8 mouse cellular contexts compared by ENCODE assay signal in the genomic region with DNA sequence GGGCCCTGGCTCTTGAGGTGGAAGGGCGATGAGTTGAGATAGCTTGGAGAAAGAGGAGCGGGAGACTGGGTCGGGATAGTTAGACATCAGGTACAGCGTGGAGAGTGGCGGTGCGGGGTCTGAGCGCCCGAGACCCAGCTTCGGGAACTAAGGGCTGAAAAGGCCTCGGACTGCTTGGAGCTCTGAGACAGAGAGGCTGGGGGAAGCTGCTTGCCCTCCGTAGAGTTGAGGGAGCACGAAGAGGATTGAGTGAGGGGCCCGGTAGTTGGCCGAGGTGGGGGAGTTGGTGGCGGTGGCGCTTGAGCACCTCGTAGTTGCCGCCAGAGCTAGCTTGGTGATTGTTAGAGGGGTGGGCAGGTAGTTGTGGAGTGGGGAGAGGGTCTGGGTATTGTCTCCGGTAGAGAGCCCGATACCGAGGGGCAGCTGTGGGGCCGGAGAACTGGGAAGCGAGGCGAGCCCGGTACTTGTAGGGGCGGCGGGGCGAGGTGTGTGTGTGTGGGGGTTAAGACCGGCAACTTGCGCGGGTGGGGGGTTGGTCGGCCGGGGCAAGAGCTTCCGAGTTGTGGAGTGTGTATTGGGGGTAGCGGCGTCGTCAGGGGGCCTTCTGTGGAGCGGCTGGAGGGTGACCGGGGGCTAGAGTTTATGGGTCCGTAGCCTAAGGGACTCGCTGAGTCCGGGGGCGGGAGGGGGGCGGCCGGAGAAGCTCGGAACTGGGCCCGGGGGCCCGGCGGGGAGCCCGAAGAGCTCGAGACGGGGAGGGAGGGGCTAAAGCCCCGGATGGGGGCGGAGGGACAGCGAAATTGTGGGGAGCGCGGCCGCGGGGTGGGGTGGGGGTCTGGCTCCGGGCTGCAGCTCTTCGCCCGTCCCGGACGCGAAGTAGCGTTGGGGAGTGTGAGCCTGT. TPM values are rescaled to one million over a fixed set of nuclear protein-coding genes. Genes with fewer than 3 reads are reported as not detected.
DNase-seq lines count a peak whose midpoint lies in the region; ATAC-seq and TF ChIP-seq lines count a peak whose summit lies in the region.

No protein-coding gene starts in this region.

- peak; percentile 58 for DNase-seq in ovary, postnatal 36 days (ENCODE audit: low spot score)
- no peak for DNase-seq in ovary, adult 18-20 months (ENCODE audit: low spot score)
- DNase-seq in brain, embryonic 14.5 days (ENCODE audit: low read depth): peak; percentile 61
- peak; percentile 84 for DNase-seq in heart, embryonic 10.5 days (ENCODE audit: low spot score)
- DNase-seq in midbrain, embryonic 11.5 days (ENCODE audit: low spot score, missing footprints): peak; percentile 97
- DNase-seq in layer of hippocampus, adult 11-12 months (ENCODE audit: low spot score): no peak

- H3K4me1 ChIP-seq in heart, embryonic 10.5 days: peaks cover 38% of the 10 kb centered on the region
- H3K4me1 ChIP-seq in kidney, embryonic 15.5 days: peaks cover 47% of the 10 kb centered on the region
- peaks cover 18% of the 10 kb centered on the region for H3K4me1 ChIP-seq in midbrain, embryonic 11.5 days (ENCODE audit: control insufficient read depth, insufficient read depth, low read length)
- peaks cover 23% of the 10 kb centered on the region for H3K4me1 ChIP-seq in testis, adult 2 months (ENCODE audit: control insufficient read depth, insufficient read depth, low read length)

- no peak for TF ChIP-seq POLR2A in brain, embryonic 14.5 days (IDR thresholded peaks at IDR 0.05; ENCODE audit: borderline replicate concordance, extremely low read depth, insufficient read depth, insufficient read length, poor library complexity, severe bottlenecking)
- TF ChIP-seq POLR2A in testis, adult 2 months (IDR thresholded peaks at IDR 0.05; ENCODE audit: control insufficient read depth, low read depth, low read length): no peak

- peak overlapping the region; percentile 95 for H3K9ac ChIP-seq in kidney, embryonic 15.5 days
- H3K9ac ChIP-seq in midbrain, embryonic 11.5 days (ENCODE audit: low read length): peak overlapping the region; percentile 97

- WGBS in heart, embryonic 10.5 days: 2% methylated on average over 64 of the region's 66 CpGs
- WGBS in kidney, embryonic 15.5 days: under 1% methylated on average over 65 of the region's 66 CpGs
- under 1% methylated on average over 64 of the region's 66 CpGs for WGBS in midbrain, embryonic 11.5 days

- peak overlapping the region; percentile 97 for H3K27ac ChIP-seq in heart, embryonic 10.5 days
- H3K27ac ChIP-seq in kidney, embryonic 15.5 days: peak overlapping the region; percentile 99
- H3K27ac ChIP-seq in midbrain, embryonic 11.5 days (ENCODE audit: low read depth, low read length): peak overlapping the region; percentile 94
- H3K27ac ChIP-seq in testis, adult 2 months (ENCODE audit: control insufficient read depth, insufficient read depth, low read depth, low read length): peak overlapping the region; percentile 97

- H3K4me2 ChIP-seq in kidney, embryonic 15.5 days: peak overlapping the region; percentile 59
- peak overlapping the region; percentile 48 for H3K4me2 ChIP-seq in midbrain, embryonic 11.5 days

- peaks cover 46% of the 10 kb centered on the region for H3K36me3 ChIP-seq in heart, embryonic 10.5 days
- H3K36me3 ChIP-seq in kidney, embryonic 15.5 days: peaks cover 44% of the 10 kb centered on the region
- peaks cover 16% of the 10 kb centered on the region for H3K36me3 ChIP-seq in midbrain, embryonic 11.5 days (ENCODE audit: control insufficient read depth, insufficient read depth, low read length)
- peaks cover 5% of the 10 kb centered on the region for H3K36me3 ChIP-seq in testis, adult 2 months (ENCODE audit: control insufficient read depth, insufficient read depth, low read length)

- no peak for TF ChIP-seq CTCF in brain, embryonic 14.5 days (IDR thresholded peaks at IDR 0.05; ENCODE audit: borderline replicate concordance, extremely low read depth, insufficient read depth, insufficient read length)
- TF ChIP-seq CTCF in testis, adult 2 months (IDR thresholded peaks at IDR 0.05; ENCODE audit: control insufficient read depth, insufficient read depth, insufficient replicate concordance, low read depth, low read length): no peak

- no peaks in the 10 kb centered on the region for H3K9me3 ChIP-seq in heart, embryonic 10.5 days
- H3K9me3 ChIP-seq in kidney, embryonic 15.5 days (replicated peaks): no peaks in the 10 kb centered on the region
- H3K9me3 ChIP-seq in midbrain, embryonic 11.5 days (ENCODE audit: control insufficient read depth, low read length): no peaks in the 10 kb centered on the region

- ATAC-seq in kidney, embryonic 15.5 days (replicated peaks; ENCODE audit: low FRiP score): peak; percentile 8
- peak; percentile 1; the same call in 1 of the 2 replicates for ATAC-seq in midbrain, embryonic 11.5 days (ENCODE audit: low FRiP score)

- H3K27me3 ChIP-seq in heart, embryonic 10.5 days (ENCODE audit: insufficient read depth, poor library complexity, severe bottlenecking): no peaks in the 10 kb centered on the region
- H3K27me3 ChIP-seq in kidney, embryonic 15.5 days: no peaks in the 10 kb centered on the region
- H3K27me3 ChIP-seq in midbrain, embryonic 11.5 days (ENCODE audit: control insufficient read depth, insufficient read depth, low read length): no peaks in the 10 kb centered on the region
- no peaks in the 10 kb centered on the region for H3K27me3 ChIP-seq in testis, adult 2 months (ENCODE audit: control insufficient read depth, insufficient read depth, low read length)

- H3K4me3 ChIP-seq in heart, embryonic 10.5 days: peak overlapping the region; percentile 99
- H3K4me3 ChIP-seq in kidney, embryonic 15.5 days (replicated peaks): peak overlapping the region; percentile 85
- H3K4me3 ChIP-seq in midbrain, embryonic 11.5 days (ENCODE audit: low read depth, low read length): peak overlapping the region; percentile 97
- H3K4me3 ChIP-seq in testis, adult 2 months (ENCODE audit: control insufficient read depth, low read depth, low read length): peak overlapping the region; percentile 98

RNA-seq across cellular contexts. Expression of gene Phf23, which starts 0.8 kb away (rescaled TPM):
- polyA plus RNA-seq in brain, embryonic 14.5 days (2012; rRNA removed): 49.2 and 54.9 TPM in 2 replicates
- polyA plus RNA-seq in heart, embryonic 10.5 days (2016; fragmentation: Nextera tagmentation; extraction: Ambion mirVana): 51.8 and 73.3 TPM in 2 replicates
- 75.8 and 78.8 TPM in 2 replicates for polyA plus RNA-seq in kidney, embryonic 15.5 days (2015; fragmentation: Nextera tagmentation; extraction: Ambion mirVana)
- 51.5 and 53.4 TPM in 2 replicates for polyA plus RNA-seq in midbrain, embryonic 11.5 days (2014; fragmentation: Nextera tagmentation; extraction: Ambion mirVana)
- 19.0 and 21.2 TPM in 2 replicates for polyA plus RNA-seq in testis, adult 2 months (2012; rRNA removed)

RNA-seq across cellular contexts. Expression of gene Dvl2, which starts 4.0 kb away (rescaled TPM):
- polyA plus RNA-seq in brain, embryonic 14.5 days (2012; rRNA removed): 36.8 and 45.7 TPM in 2 replicates
- 29.5 and 40.3 TPM in 2 replicates for polyA plus RNA-seq in heart, embryonic 10.5 days (2016; fragmentation: Nextera tagmentation; extraction: Ambion mirVana)
- polyA plus RNA-seq in kidney, embryonic 15.5 days (2015; fragmentation: Nextera tagmentation; extraction: Ambion mirVana): 38.2 and 43.2 TPM in 2 replicates
- polyA plus RNA-seq in midbrain, embryonic 11.5 days (2014; fragmentation: Nextera tagmentation; extraction: Ambion mirVana): 29.0 and 30.0 TPM in 2 replicates
- 15.2 and 16.4 TPM in 2 replicates for polyA plus RNA-seq in testis, adult 2 months (2012; rRNA removed)

RNA-seq across cellular contexts. Expression of gene Gabarap, which starts 5.5 kb away (rescaled TPM):
- 457 and 501 TPM in 2 replicates for polyA plus RNA-seq in brain, embryonic 14.5 days (2012; rRNA removed)
- polyA plus RNA-seq in heart, embryonic 10.5 days (2016; fragmentation: Nextera tagmentation; extraction: Ambion mirVana): 365 and 379 TPM in 2 replicates
- 447 and 450 TPM in 2 replicates for polyA plus RNA-seq in kidney, embryonic 15.5 days (2015; fragmentation: Nextera tagmentation; extraction: Ambion mirVana)
- polyA plus RNA-seq in midbrain, embryonic 11.5 days (2014; fragmentation: Nextera tagmentation; extraction: Ambion mirVana): 566 and 590 TPM in 2 replicates
- 659 and 826 TPM in 2 replicates for polyA plus RNA-seq in testis, adult 2 months (2012; rRNA removed)

RNA-seq across cellular contexts. Expression of gene Elp5, which starts 14.1 kb away (rescaled TPM):
- polyA plus RNA-seq in brain, embryonic 14.5 days (2012; rRNA removed): 127 and 159 TPM in 2 replicates
- polyA plus RNA-seq in heart, embryonic 10.5 days (2016; fragmentation: Nextera tagmentation; extraction: Ambion mirVana): 135 and 147 TPM in 2 replicates
- polyA plus RNA-seq in kidney, embryonic 15.5 days (2015; fragmentation: Nextera tagmentation; extraction: Ambion mirVana): 116 and 120 TPM in 2 replicates
- polyA plus RNA-seq in midbrain, embryonic 11.5 days (2014; fragmentation: Nextera tagmentation; extraction: Ambion mirVana): 150 and 151 TPM in 2 replicates
- 225 and 226 TPM in 2 replicates for polyA plus RNA-seq in testis, adult 2 months (2012; rRNA removed)

RNA-seq across cellular contexts. Expression of gene Ctdnep1, which starts 15.5 kb away (rescaled TPM):
- 98.1 and 110 TPM in 2 replicates for polyA plus RNA-seq in brain, embryonic 14.5 days (2012; rRNA removed)
- 20.5 and 23.8 TPM in 2 replicates for polyA plus RNA-seq in heart, embryonic 10.5 days (2016; fragmentation: Nextera tagmentation; extraction: Ambion mirVana)
- polyA plus RNA-seq in kidney, embryonic 15.5 days (2015; fragmentation: Nextera tagmentation; extraction: Ambion mirVana): 31.0 and 31.7 TPM in 2 replicates
- polyA plus RNA-seq in midbrain, embryonic 11.5 days (2014; fragmentation: Nextera tagmentation; extraction: Ambion mirVana): 20.7 and 22.6 TPM in 2 replicates
- polyA plus RNA-seq in testis, adult 2 months (2012; rRNA removed): 120 and 137 TPM in 2 replicates

Comparison
In these comparisons a context has a peak if more than half of its experiments do, and no peak if none do; other contexts are left out.
1. DNase-seq: peak in ovary, postnatal 36 days (single experiment), brain, embryonic 14.5 days (single experiment), heart, embryonic 10.5 days (single experiment) and midbrain, embryonic 11.5 days (single experiment); none in ovary, adult 18-20 months (single experiment) and layer of hippocampus, adult 11-12 months (single experiment).
2. Peak in every context shown above with its lines, with median percentiles within 50 percentile points of each other: H3K27ac ChIP-seq and H3K4me3 ChIP-seq.